Mouse (Mus musculus): ENCODE measurements around the gene Abhd17a. TPM values are rescaled to one million over a fixed set of nuclear protein-coding genes. Genes with fewer than 3 reads are reported as not detected.

Abhd17a gene
- polyA plus RNA-seq (2011; ENCODE audit: insufficient read depth, insufficient read length, low read depth, missing spikeins), result 35.8 and 49.5 TPM in 2 replicates

- peak within 1 kb of the TSS; percentile 79 for H3K9ac ChIP-seq (ENCODE audit: low read depth, poor library complexity, severe bottlenecking)
- peak within 1 kb of the TSS; percentile 94 for H3K27ac ChIP-seq (ENCODE audit: insufficient read depth, low read length)
- peaks cover 6% of the 10 kb centered on the region for H3K4me1 ChIP-seq (ENCODE audit: control insufficient read depth, insufficient read depth, low read length)
- H3K4me3 ChIP-seq (ENCODE audit: low read depth, low read length), result peak within 1 kb of the TSS; percentile 93
- H3K9me3 ChIP-seq (replicated peaks; ENCODE audit: control insufficient read depth, insufficient read depth, low read length, poor library complexity, severe bottlenecking), result no peaks in the 10 kb centered on the region
- H3K36me3 ChIP-seq (ENCODE audit: control insufficient read depth, insufficient read depth, low read length, poor library complexity, severe bottlenecking), result no peaks in the 10 kb centered on the region
- TF ChIP-seq EP300 (IDR thresholded peaks at IDR 0.05; ENCODE audit: insufficient read depth, low read depth, low read length) (no peak), POLR2A (IDR thresholded peaks at IDR 0.05; ENCODE audit: insufficient read depth, low read length) (peak; percentile 87)
- H3K27me3 ChIP-seq (ENCODE audit: control insufficient read depth, insufficient read depth, low read length, poor library complexity, severe bottlenecking), result no peaks in the 10 kb centered on the region
Observed at GRCm38 (mm10) chr10:80589879-80590854, at the start of gene Abhd17a. Abhd17a (minus strand) TSS chr10:80590341.

GRCm38 (mm10) chr10:80635345-80635744, 45.2 kb upstream of the Abhd17a start:
- no peaks in the 10 kb centered on the region for H3K9me3 ChIP-seq (replicated peaks; ENCODE audit: control insufficient read depth, insufficient read depth, low read length, poor library complexity, severe bottlenecking)
- TF ChIP-seq POLR2A (IDR thresholded peaks at IDR 0.05; ENCODE audit: insufficient read depth, low read length) (no peak), EP300 (IDR thresholded peaks at IDR 0.05; ENCODE audit: insufficient read depth, low read depth, low read length) (no peak), CTCF (IDR thresholded peaks at IDR 0.05; ENCODE audit: low read depth, low read length) (no peak)
- no peak overlapping the region for H3K4me3 ChIP-seq (ENCODE audit: low read depth, low read length)
- no peaks in the 10 kb centered on the region for H3K4me1 ChIP-seq (ENCODE audit: control insufficient read depth, insufficient read depth, low read length)
- H3K9ac ChIP-seq (ENCODE audit: low read depth, poor library complexity, severe bottlenecking), result no peak overlapping the region
- H3K27me3 ChIP-seq (ENCODE audit: control insufficient read depth, insufficient read depth, low read length, poor library complexity, severe bottlenecking), result no peaks in the 10 kb centered on the region
- no peak overlapping the region for H3K27ac ChIP-seq (ENCODE audit: insufficient read depth, low read length)
- H3K36me3 ChIP-seq (ENCODE audit: control insufficient read depth, insufficient read depth, low read length, poor library complexity, severe bottlenecking), result peaks cover 19% of the 10 kb centered on the region

- Histone ChIP-seq H3K36me3 (ENCODE audit: control insufficient read depth, insufficient read depth, low read length, poor library complexity, severe bottlenecking) (no peaks in the 10 kb centered on the region; the same call in 1 of the 2 replicates), H3K27ac (ENCODE audit: insufficient read depth, low read length) (no peak overlapping the region), H3K27me3 (ENCODE audit: control insufficient read depth, insufficient read depth, low read length, poor library complexity, severe bottlenecking) (no peaks in the 10 kb centered on the region)
Observed at GRCm38 (mm10) chr10:80628925-80629324, 38.8 kb upstream of the Abhd17a start.

GRCm38 (mm10) chr10:80627685-80628084, 37.5 kb upstream of the Abhd17a start:
- Histone ChIP-seq H3K4me1 (ENCODE audit: control insufficient read depth, insufficient read depth, low read length) (no peaks in the 10 kb centered on the region), H3K4me3 (ENCODE audit: low read depth, low read length) (no peak overlapping the region), H3K27ac (ENCODE audit: insufficient read depth, low read length) (no peak overlapping the region), H3K9me3 (replicated peaks; ENCODE audit: control insufficient read depth, insufficient read depth, low read length, poor library complexity, severe bottlenecking) (no peaks in the 10 kb centered on the region), H3K27me3 (ENCODE audit: control insufficient read depth, insufficient read depth, low read length, poor library complexity, severe bottlenecking) (no peaks in the 10 kb centered on the region), H3K9ac (ENCODE audit: low read depth, poor library complexity, severe bottlenecking) (no peak overlapping the region), H3K36me3 (ENCODE audit: control insufficient read depth, insufficient read depth, low read length, poor library complexity, severe bottlenecking) (no peaks in the 10 kb centered on the region)
- no peak for TF ChIP-seq CTCF (IDR thresholded peaks at IDR 0.05; ENCODE audit: low read depth, low read length)
- TF ChIP-seq POLR2A (IDR thresholded peaks at IDR 0.05; ENCODE audit: insufficient read depth, low read length), result no peak
- no peak for TF ChIP-seq EP300 (IDR thresholded peaks at IDR 0.05; ENCODE audit: insufficient read depth, low read depth, low read length)

More at GRCm38 (mm10) chr10:80628925-80629324, 38.8 kb upstream of the Abhd17a start:
- no peaks in the 10 kb centered on the region for H3K4me1 ChIP-seq (ENCODE audit: control insufficient read depth, insufficient read depth, low read length)
- no peak for TF ChIP-seq POLR2A (IDR thresholded peaks at IDR 0.05; ENCODE audit: insufficient read depth, low read length)
- TF ChIP-seq CTCF (IDR thresholded peaks at IDR 0.05; ENCODE audit: low read depth, low read length), result no peak
- TF ChIP-seq EP300 (IDR thresholded peaks at IDR 0.05; ENCODE audit: insufficient read depth, low read depth, low read length), result no peak
- H3K4me3 ChIP-seq (ENCODE audit: low read depth, low read length), result no peak overlapping the region
- H3K9me3 ChIP-seq (replicated peaks; ENCODE audit: control insufficient read depth, insufficient read depth, low read length, poor library complexity, severe bottlenecking), result no peaks in the 10 kb centered on the region
- no peak overlapping the region for H3K9ac ChIP-seq (ENCODE audit: low read depth, poor library complexity, severe bottlenecking)

GRCm38 (mm10) chr10:80625764-80626163, 35.6 kb upstream of the Abhd17a start:
- Histone ChIP-seq H3K27ac (ENCODE audit: insufficient read depth, low read length) (no peak overlapping the region), H3K27me3 (ENCODE audit: control insufficient read depth, insufficient read depth, low read length, poor library complexity, severe bottlenecking) (no peaks in the 10 kb centered on the region), H3K36me3 (ENCODE audit: control insufficient read depth, insufficient read depth, low read length, poor library complexity, severe bottlenecking) (no peaks in the 10 kb centered on the region), H3K4me3 (ENCODE audit: low read depth, low read length) (no peak overlapping the region), H3K4me1 (ENCODE audit: control insufficient read depth, insufficient read depth, low read length) (no peaks in the 10 kb centered on the region), H3K9me3 (replicated peaks; ENCODE audit: control insufficient read depth, insufficient read depth, low read length, poor library complexity, severe bottlenecking) (no peaks in the 10 kb centered on the region), H3K9ac (ENCODE audit: low read depth, poor library complexity, severe bottlenecking) (no peak overlapping the region)
- TF ChIP-seq EP300 (IDR thresholded peaks at IDR 0.05; ENCODE audit: insufficient read depth, low read depth, low read length) (no peak), CTCF (IDR thresholded peaks at IDR 0.05; ENCODE audit: low read depth, low read length) (no peak), POLR2A (IDR thresholded peaks at IDR 0.05; ENCODE audit: insufficient read depth, low read length) (no peak)

Measured in ES-Bruce4 (cell line).